Mouse (Mus musculus) CH12.LX (cell line): ENCODE data around the gene Slc43a3. TPM values are rescaled to one million over a fixed set of nuclear protein-coding genes. Genes with fewer than 3 reads are reported as not detected.

Source experiments
- DNase-seq: peaks from one replicate; pipeline ENCODE4 v3.0.0-alpha.2; 2013; ENCODE audit errors: extremely low read depth
- H3K27ac ChIP-seq: 2 replicates; pipeline ENCODE4 v1.5.1; 2012; ENCODE audit warnings: low read depth, mild to moderate bottlenecking, control low read depth, moderate library complexity; ENCODE audit not compliant: insufficient read depth
- H3K27me3 ChIP-seq: replicated peaks from 2 replicates; pipeline ENCODE3; 2012; ENCODE audit warnings: inconsistent platforms
- H3K36me3 ChIP-seq, 2 experiments: replicated peaks in 1 of 2; 2 replicates each; pipeline versions ENCODE3 to v1.6.1; 2012; ENCODE audit warnings: inconsistent platforms in 1 of 2, low read length in 1 of 2, mild to moderate bottlenecking in 1 of 2, mixed read lengths in 1 of 2, moderate library complexity in 1 of 2; ENCODE audit not compliant: control insufficient read depth in 1 of 2, insufficient read depth in 1 of 2
- H3K4me1 ChIP-seq, 2 experiments: 2 replicates each; pipeline ENCODE4 v1.6.1; 2012; ENCODE audit warnings: inconsistent platforms in 1 of 2, moderate library complexity in 1 of 2; ENCODE audit not compliant: insufficient read depth in 2 of 2, control insufficient read depth in 1 of 2
- H3K4me2 ChIP-seq: 2 replicates; pipeline ENCODE4 v1.6.1; 2012; ENCODE audit warnings: low read depth, mild to moderate bottlenecking, control low read depth; ENCODE audit not compliant: poor library complexity, insufficient read depth, severe bottlenecking
- H3K4me3 ChIP-seq, 3 experiments: fragments of 150-350 bp in 1 of 3; sonication (generic) in 1 of 3; replicated peaks in 1 of 3; 2 replicates each; pipeline versions ENCODE3 to v1.5.1; 2011 to 2012; ENCODE audit warnings: low read depth in 2 of 3, low read length in 2 of 3, mild to moderate bottlenecking in 2 of 3, moderate library complexity in 2 of 3, control low read depth in 1 of 3, improper control_type of control experiment in 1 of 3, inconsistent platforms in 1 of 3, mixed read lengths in 1 of 3; ENCODE audit not compliant: poor library complexity in 1 of 3
- H3K79me2 ChIP-seq: replicated peaks from 2 replicates; pipeline ENCODE4 v1.6.1; 2012; ENCODE audit warnings: mild to moderate bottlenecking, moderate library complexity; ENCODE audit not compliant: control insufficient read depth, poor library complexity, insufficient read depth, severe bottlenecking; ENCODE audit errors: extremely low read depth
- H3K9ac ChIP-seq: 2 replicates; pipeline ENCODE4 v1.6.1; 2012; ENCODE audit warnings: low read depth, mild to moderate bottlenecking, control low read depth, moderate library complexity; ENCODE audit not compliant: insufficient read depth
- H3K9me3 ChIP-seq: replicated peaks from 2 replicates; pipeline ENCODE3; 2012; ENCODE audit warnings: low read length, inconsistent platforms, mixed read lengths
- BHLHE40 ChIP-seq: IDR thresholded peaks from 2 replicates; pipeline ENCODE4 v1.6.1; 2011; ENCODE audit warnings: mild to moderate bottlenecking, low read depth, low read length, improper control_type of control experiment
- CHD1 ChIP-seq: IDR thresholded peaks from 2 replicates; pipeline ENCODE4 v1.6.1; 2012; ENCODE audit warnings: low read depth, low read length, improper control_type of control experiment, inconsistent platforms
- CHD2 ChIP-seq: IDR thresholded peaks from 2 replicates; pipeline ENCODE4 v1.6.1; 2011; ENCODE audit warnings: low read length, improper control_type of control experiment
- E2F4 ChIP-seq: IDR thresholded peaks from 2 replicates; pipeline ENCODE4 v1.6.1; 2011; ENCODE audit warnings: low read depth, low read length, improper control_type of control experiment; ENCODE audit not compliant: insufficient replicate concordance
- ELF1 ChIP-seq: IDR thresholded peaks from 2 replicates; pipeline ENCODE4 v1.6.1; 2014; ENCODE audit warnings: low read depth, mild to moderate bottlenecking, inconsistent platforms, low read length, improper control_type of control experiment
- EP300 ChIP-seq: IDR thresholded peaks from 2 replicates; pipeline ENCODE4 v1.6.1; 2011; ENCODE audit warnings: low read length, improper control_type of control experiment
- ETS1 ChIP-seq: conservative IDR thresholded peaks from 2 replicates; pipeline ENCODE4 v1.6.1; 2012; ENCODE audit warnings: low read depth, mild to moderate bottlenecking, inconsistent platforms, low read length, improper control_type of control experiment, moderate library complexity
- IRF4 ChIP-seq: IDR thresholded peaks from 2 replicates; pipeline ENCODE4 v1.6.1; 2014; ENCODE audit warnings: low read depth, mild to moderate bottlenecking, inconsistent platforms, low read length, improper control_type of control experiment
- JUN ChIP-seq: IDR thresholded peaks from 2 replicates; pipeline ENCODE4 v1.6.1; 2011; ENCODE audit warnings: low read depth, mild to moderate bottlenecking, low read length, improper control_type of control experiment, moderate library complexity; ENCODE audit not compliant: insufficient read depth
- KAT2A ChIP-seq: IDR thresholded peaks from 2 replicates; pipeline ENCODE4 v1.6.1; 2012; ENCODE audit warnings: low read length, improper control_type of control experiment, inconsistent platforms; ENCODE audit not compliant: insufficient replicate concordance
- MAFK ChIP-seq: IDR thresholded peaks from 2 replicates; pipeline ENCODE4 v1.6.1; 2011; ENCODE audit warnings: low read length, improper control_type of control experiment; ENCODE audit not compliant: insufficient replicate concordance
- MAX ChIP-seq: IDR thresholded peaks from 2 replicates; pipeline ENCODE4 v1.6.1; 2011; ENCODE audit warnings: low read length, improper control_type of control experiment
- MAZ ChIP-seq: IDR thresholded peaks from 2 replicates; pipeline ENCODE4 v1.6.1; 2012; ENCODE audit warnings: low read depth, mild to moderate bottlenecking, inconsistent platforms, low read length, improper control_type of control experiment, moderate library complexity
- MXI1 ChIP-seq: IDR thresholded peaks from 2 replicates; pipeline ENCODE4 v1.6.1; 2011; ENCODE audit warnings: mild to moderate bottlenecking, low read depth, low read length, improper control_type of control experiment
- MYC ChIP-seq: IDR thresholded peaks from 2 replicates; pipeline ENCODE4 v1.6.1; 2011; ENCODE audit warnings: low read depth, mild to moderate bottlenecking, improper control_type of control experiment, low read length
- NELFE ChIP-seq: IDR thresholded peaks from 2 replicates; pipeline ENCODE4 v1.6.1; 2011; ENCODE audit warnings: low read depth, low read length, improper control_type of control experiment
- POLR2A ChIP-seq: IDR thresholded peaks from 2 replicates; pipeline ENCODE4 v1.6.1; 2011; ENCODE audit warnings: low read depth, mild to moderate bottlenecking, improper control_type of control experiment, low read length
- POLR2AphosphoS2 ChIP-seq: IDR thresholded peaks from 2 replicates; pipeline ENCODE4 v1.6.1; 2011; ENCODE audit warnings: low read depth, low read length, improper control_type of control experiment
- RAD21 ChIP-seq: IDR thresholded peaks from 2 replicates; pipeline ENCODE4 v1.6.1; 2011; ENCODE audit warnings: low read depth, mild to moderate bottlenecking, low read length, improper control_type of control experiment, moderate library complexity
- RCOR1 ChIP-seq: conservative IDR thresholded peaks from 2 replicates; pipeline ENCODE4 v1.6.1; 2012; ENCODE audit warnings: low read depth, mild to moderate bottlenecking, inconsistent platforms, low read length, improper control_type of control experiment
- SIN3A ChIP-seq: IDR thresholded peaks from 2 replicates; pipeline ENCODE4 v1.6.1; 2012; ENCODE audit warnings: low read length, improper control_type of control experiment, inconsistent platforms
- SMC3 ChIP-seq: IDR thresholded peaks from 2 replicates; pipeline ENCODE4 v1.6.1; 2011; ENCODE audit warnings: low read depth, low read length, improper control_type of control experiment
- TBP ChIP-seq: conservative IDR thresholded peaks from 2 replicates; pipeline ENCODE4 v1.6.1; 2011; ENCODE audit warnings: low read depth, low read length, improper control_type of control experiment
- TCF12 ChIP-seq: IDR thresholded peaks from 2 replicates; pipeline ENCODE4 v1.6.1; 2014; ENCODE audit warnings: low read depth, mild to moderate bottlenecking, inconsistent platforms, low read length, improper control_type of control experiment
- USF1 ChIP-seq: IDR thresholded peaks from 2 replicates; pipeline ENCODE4 v1.6.1; 2014; ENCODE audit warnings: low read depth, mild to moderate bottlenecking, inconsistent platforms, low read length, improper control_type of control experiment
- USF2 ChIP-seq: conservative IDR thresholded peaks from 2 replicates; pipeline ENCODE4 v1.6.1; 2011; ENCODE audit warnings: low read depth, low read length, improper control_type of control experiment
- ZC3H11A ChIP-seq: IDR thresholded peaks from 2 replicates; pipeline ENCODE4 v1.6.1; 2012; ENCODE audit warnings: low read depth, mild to moderate bottlenecking, inconsistent platforms, low read length, improper control_type of control experiment
- ZKSCAN1 ChIP-seq: IDR thresholded peaks from 2 replicates; pipeline ENCODE4 v1.6.1; 2012; ENCODE audit warnings: low read depth, inconsistent platforms, low read length, improper control_type of control experiment, borderline replicate concordance
- ZMIZ1 ChIP-seq: IDR thresholded peaks from 2 replicates; pipeline ENCODE4 v1.6.1; 2012; ENCODE audit warnings: low read depth, mild to moderate bottlenecking, inconsistent platforms, low read length, improper control_type of control experiment
- ZNF384 ChIP-seq: IDR thresholded peaks from 2 replicates; pipeline ENCODE4 v1.6.1; 2012; ENCODE audit warnings: low read depth, low read length, improper control_type of control experiment, inconsistent platforms
- dilution Hi-C: fragments of 300-500 bp; cut with MboI; formaldehyde crosslinking; loops from 2 replicates; pipeline ENCODE4 v1.14.3; 2020; ENCODE audit warnings: low sequenced_read_pairs; ENCODE audit not compliant: extremely low pct_unique_long_range_greater_than_20kb, extremely low pct_ligation_motif_present
- in situ Hi-C: fragments of 300-500 bp; cut with MboI; formaldehyde crosslinking; loops from 3 replicates; pipeline ENCODE4 v1.14.3; 2019; ENCODE audit warnings: low sequenced_read_pairs, low pct_ligation_motif_present, low pct_unique_long_range_greater_than_20kb, mixed read lengths
- polyA plus RNA-seq: library from polyadenylated mRNA; unstranded; fragments of >175 nt; gene quantifications from 2 replicates; pipeline ENCODE4 v1.2.1, GENCODE M21; 2012; ENCODE audit warnings: low read depth; ENCODE audit not compliant: insufficient read length
- total RNA-seq, 2 experiments: library from RNA; depleted of rRNA; stranded (reverse); fragments of 300-350 nt in 1 of 2; fragments of >200 nt in 1 of 2; gene quantifications; 2 replicates each; pipeline ENCODE4 v1.2.3; 2012 to 2014

Slc43a3 gene
- total and polyA plus RNA-seq, 3 experiments = 136 to 174 (median 163) TPM

DNA sequence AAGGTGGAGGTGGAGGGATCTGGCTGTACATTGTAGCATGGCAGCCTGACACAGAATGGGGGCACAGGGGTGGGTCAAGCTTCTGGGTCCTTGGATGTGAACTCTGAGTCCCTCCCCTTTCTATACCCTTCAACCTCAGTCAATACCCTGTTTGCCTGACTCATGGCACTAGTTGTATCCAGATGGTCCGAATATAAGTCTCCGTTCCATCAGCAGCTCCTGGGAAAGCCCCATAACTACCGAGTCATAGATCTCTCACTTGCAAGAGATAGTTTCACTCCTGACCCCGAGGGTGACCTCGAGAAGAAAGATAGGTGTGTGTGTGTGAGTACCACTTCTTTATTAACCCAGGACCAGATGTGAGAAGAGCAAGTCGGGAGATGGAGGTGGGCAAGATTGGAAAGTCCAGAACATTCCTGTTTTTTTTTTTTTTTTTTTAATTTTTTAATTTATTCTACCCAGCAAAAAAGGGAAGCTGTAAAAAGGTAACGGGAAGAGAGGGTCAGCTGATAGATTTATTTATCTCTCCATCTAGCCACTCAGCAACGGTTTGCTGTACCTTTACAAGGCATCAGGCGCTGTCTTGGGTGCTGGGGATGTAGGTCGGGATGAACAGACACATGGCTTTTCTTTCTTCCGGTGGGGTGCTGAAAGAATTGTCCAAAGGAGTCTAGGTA lies 22.3 kb downstream of the Slc43a3 start:
- Histone ChIP-seq H3K27me3 (no peaks in the 10 kb centered on the region), H3K9ac (no peak overlapping the region), H3K79me2 (no peaks in the 10 kb centered on the region; the same call in 1 of the 2 replicates)
- in situ Hi-C loops = no loop called here
- no peak for DNase-seq
- peak; percentile 62 for TF ChIP-seq SIN3A
- TF ChIP-seq RAD21 = no peak
- TF ChIP-seq CHD2 = 0 out of 2 replicates have a peak, but pooled peaks have one; percentile 15
- peak; percentile 72 for TF ChIP-seq ETS1
- TF ChIP-seq MYC = peak; percentile 55; the same call in 1 of the 2 replicates
- TF ChIP-seq ZKSCAN1 = no peak
- TF ChIP-seq MAFK = 0 out of 2 replicates have a peak, but pooled peaks have one; percentile 26
- peak; percentile 74 for TF ChIP-seq EP300
- TF ChIP-seq IRF4 = peak; percentile 72; the same call in 1 of the 2 replicates
- TF ChIP-seq KAT2A = no peak
- 0 out of 2 replicates have a peak, but pooled peaks have one; percentile 23 for TF ChIP-seq ZMIZ1
- 0 out of 2 replicates have a peak, but pooled peaks have one; percentile 6 for TF ChIP-seq JUN
- 0 out of 2 replicates have a peak, but pooled peaks have one; percentile 38 for TF ChIP-seq MAX
- TF ChIP-seq MAZ = no peak
- TF ChIP-seq BHLHE40 = peak; percentile 73
- TF ChIP-seq RCOR1 = 0 out of 2 replicates have a peak, but pooled peaks have one; percentile 46
- peak; percentile 60 for TF ChIP-seq TCF12
- TF ChIP-seq POLR2A = no peak
- peak; percentile 60 for TF ChIP-seq ZNF384
- TF ChIP-seq, all 38 proteins: peak for 14
- Histone ChIP-seq H3K4me3 (no peak overlapping the region), H3K9me3 (peaks cover 3% of the 10 kb centered on the region), H3K4me2 (no peak overlapping the region; the same call in 1 of the 2 replicates), H3K27ac (peak overlapping the region; percentile 78), H3K4me1 (peaks cover 23 to 88% of the 10 kb centered on the region in 2 experiments), H3K36me3 (peaks cover 51 to 65% of the 10 kb centered on the region in 2 experiments)
- dilution Hi-C loops = no loop called here

DNA sequence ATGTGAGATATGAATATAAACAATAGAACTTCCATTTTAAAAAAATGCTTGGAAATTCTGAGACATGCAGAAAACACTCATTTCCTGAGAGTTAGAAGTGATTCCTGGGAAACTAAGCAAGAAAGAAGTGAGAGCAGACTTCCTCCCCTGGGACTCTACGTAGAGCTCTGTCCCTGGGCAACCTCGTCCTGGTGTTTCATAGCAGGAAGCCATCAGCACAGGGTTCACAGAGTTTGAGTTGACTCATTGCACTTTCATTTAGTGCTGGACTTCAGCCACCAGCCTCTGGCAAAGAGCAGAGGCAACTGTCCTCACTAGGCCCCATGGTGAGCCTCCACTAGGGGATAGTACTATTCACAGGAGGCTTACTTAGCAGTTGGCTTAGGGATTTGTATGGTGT lies 24.9 kb downstream of the Slc43a3 start:
- Histone ChIP-seq H3K4me2 (no peak overlapping the region; the same call in 1 of the 2 replicates), H3K36me3 (peaks cover 30 to 47% of the 10 kb centered on the region in 2 experiments), H3K27ac (peak overlapping the region; percentile 94), H3K4me3 (no peak overlapping the region), H3K79me2 (no peaks in the 10 kb centered on the region), H3K4me1 (peaks cover 33 to 97% of the 10 kb centered on the region in 2 experiments), H3K27me3 (no peaks in the 10 kb centered on the region), H3K9me3 (peaks cover 3% of the 10 kb centered on the region), H3K9ac (peak overlapping the region; percentile 21; the same call in 1 of the 2 replicates)
- peak; percentile 84 for DNase-seq
- dilution Hi-C loops = no loop called here
- in situ Hi-C loops = loop anchor here (5.0 kb wide), 1 partner anchor 41 kb away; no protein-coding TSS in a partner anchor
- peak; percentile 95 for TF ChIP-seq EP300
- no peak for TF ChIP-seq ZC3H11A
- no peak for TF ChIP-seq POLR2AphosphoS2
- peak; percentile 89 for TF ChIP-seq ZNF384
- no peak for TF ChIP-seq E2F4
- no peak for TF ChIP-seq ZMIZ1
- no peak for TF ChIP-seq USF1
- TF ChIP-seq MAZ = no peak
- TF ChIP-seq MYC = no peak
- peak; percentile 93 for TF ChIP-seq ETS1
- TF ChIP-seq SMC3 = peak; percentile 21
- TF ChIP-seq USF2 = no peak
- peak; percentile 92 for TF ChIP-seq RCOR1
- TF ChIP-seq NELFE = no peak
- no peak; the same call in 1 of the 2 replicates for TF ChIP-seq ELF1
- TF ChIP-seq JUN = peak; percentile 79
- TF ChIP-seq TCF12 = peak; percentile 89
- no peak for TF ChIP-seq KAT2A
- TF ChIP-seq CHD1 = no peak; the same call in 1 of the 2 replicates
- no peak; the same call in 1 of the 2 replicates for TF ChIP-seq MXI1
- TF ChIP-seq TBP = peak; percentile 89
